Mouse (Mus musculus): ENCODE measurements around the gene Rpl19.
A peak's percentile ranks its signal among the peaks of the same experiment; 100 is the strongest.

The Rpl19 gene

DNA sequence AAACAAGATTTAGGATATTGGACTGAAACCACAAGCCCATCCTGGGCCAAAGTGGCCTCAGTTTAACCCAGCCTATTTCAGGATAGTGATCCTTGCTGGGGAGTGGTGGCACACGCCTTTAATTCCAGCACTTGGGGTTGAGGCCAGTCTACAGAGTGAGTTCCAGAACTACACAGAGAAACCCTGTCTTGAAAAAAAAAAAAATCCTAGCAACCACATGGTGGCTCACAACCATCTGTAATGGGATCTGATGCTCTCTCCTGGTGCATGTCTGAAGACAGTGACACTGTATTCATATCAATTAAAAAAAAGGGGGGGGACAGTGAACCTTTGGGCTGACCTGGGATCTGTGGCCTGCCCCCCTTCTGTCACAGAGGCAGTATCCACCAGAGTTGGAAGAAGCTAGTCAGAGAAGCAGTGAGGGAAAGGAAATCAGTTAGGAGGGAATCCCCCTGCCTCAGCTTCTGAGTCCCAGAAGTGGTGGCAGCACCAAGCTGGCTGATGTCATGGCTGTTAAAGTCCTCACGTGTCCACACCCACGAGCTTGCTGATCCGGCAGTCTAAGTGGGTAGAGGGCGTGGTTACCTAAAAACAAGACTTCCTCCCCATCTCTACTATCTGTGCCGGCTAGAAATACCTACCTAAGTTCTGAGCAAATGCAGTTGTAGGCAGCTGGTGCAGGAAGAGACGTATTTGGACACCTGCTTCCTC, 27.5 kb upstream of the Rpl19 start:
- peak; percentile 78 for DNase-seq (ENCODE audit: low read depth, low spot score)

DNA sequence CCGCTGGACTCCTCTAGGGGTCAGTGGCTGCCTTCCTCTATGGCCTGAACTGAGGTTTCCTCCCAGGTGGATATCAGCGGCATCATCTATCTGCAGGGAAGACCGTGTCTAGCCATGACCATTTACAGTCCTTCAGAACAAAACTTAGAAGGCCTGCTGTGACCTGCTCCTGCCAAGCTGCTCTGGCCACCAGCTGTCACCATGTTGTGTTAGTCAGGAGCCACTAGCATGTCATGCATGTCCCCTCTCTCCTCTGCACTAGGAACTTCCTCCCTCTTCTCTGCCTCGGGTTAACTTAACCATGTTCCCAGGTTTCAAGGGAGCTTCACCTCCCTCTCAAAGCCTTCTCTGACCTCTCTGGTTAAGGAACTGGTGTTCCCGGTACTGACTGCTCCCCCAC, 26.8 kb upstream of the Rpl19 start:
- DNase-seq (ENCODE audit: low read depth, low spot score) = no peak

GRCm38 (mm10) chr11:98000378-98001140, 26.0 kb upstream of the Rpl19 start:
- DNase-seq (ENCODE audit: low read depth, low spot score) = no peak

- DNase-seq (ENCODE audit: low read depth, low spot score) = no peak
These were observed 25.1 kb upstream of the Rpl19 start for GRCm38 (mm10) chr11:98001351-98001824.

DNA sequence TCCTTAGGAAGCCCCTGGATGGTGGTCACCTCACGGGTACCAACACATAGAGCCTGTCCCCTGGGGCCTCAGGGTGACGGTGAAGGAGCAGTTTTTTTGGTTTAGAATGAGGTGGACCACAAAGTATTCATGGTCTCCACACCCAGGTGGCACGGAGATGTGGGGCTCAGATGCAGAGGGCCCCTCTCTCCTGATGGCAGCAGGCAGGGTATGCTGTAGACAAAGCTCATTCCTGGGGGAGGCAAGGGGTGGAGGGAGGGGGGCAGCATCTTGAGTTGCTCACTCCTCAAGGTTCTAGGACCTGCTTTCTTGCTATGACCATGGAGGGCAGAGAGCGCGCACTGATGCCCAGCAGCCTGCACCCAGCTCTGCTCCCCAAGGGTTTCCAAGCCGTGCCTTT, 24.5 kb upstream of the Rpl19 start:
- DNase-seq (ENCODE audit: low read depth, low spot score) = no peak

GRCm38 (mm10) chr11:98002627-98003026, 23.9 kb upstream of the Rpl19 start:
- DNase-seq (ENCODE audit: low read depth, low spot score) = no peak

- no peak for DNase-seq (ENCODE audit: low read depth, low spot score)
These were observed 23.3 kb upstream of the Rpl19 start for GRCm38 (mm10) chr11:98003171-98003671.

DNA sequence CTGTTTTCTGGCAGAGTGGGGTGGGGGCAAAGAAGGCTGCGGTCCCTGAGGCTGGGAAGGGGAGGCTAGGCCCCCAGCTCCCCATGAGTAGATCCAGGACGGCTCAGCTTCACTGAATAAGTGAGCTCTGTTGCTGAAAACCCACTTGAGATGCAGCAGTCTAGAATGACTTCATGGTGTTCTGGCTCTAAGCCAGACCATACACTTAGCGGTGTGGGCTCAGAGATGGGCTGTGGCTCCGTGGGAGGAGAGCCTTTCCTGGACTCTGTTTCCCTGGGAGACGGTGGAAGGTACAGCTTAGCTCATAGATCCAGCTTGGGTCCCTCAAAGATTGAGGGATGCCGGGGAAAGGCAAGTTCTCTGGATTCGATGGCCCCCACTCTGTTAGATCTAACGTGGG, 22.3 kb upstream of the Rpl19 start:
- peak; percentile 83 for DNase-seq (ENCODE audit: low read depth, low spot score)

GRCm38 (mm10) chr11:98005076-98005475, 21.4 kb upstream of the Rpl19 start:
- no peak for DNase-seq (ENCODE audit: low read depth, low spot score)

GRCm38 (mm10) chr11:98005686-98006085, 20.8 kb upstream of the Rpl19 start:
- no peak for DNase-seq (ENCODE audit: low read depth, low spot score)

GRCm38 (mm10) chr11:98008087-98008486, 18.4 kb upstream of the Rpl19 start:
- DNase-seq (ENCODE audit: low read depth, low spot score) = no peak

GRCm38 (mm10) chr11:98011716-98012115, 14.8 kb upstream of the Rpl19 start:
- DNase-seq (ENCODE audit: low read depth, low spot score) = no peak

DNA sequence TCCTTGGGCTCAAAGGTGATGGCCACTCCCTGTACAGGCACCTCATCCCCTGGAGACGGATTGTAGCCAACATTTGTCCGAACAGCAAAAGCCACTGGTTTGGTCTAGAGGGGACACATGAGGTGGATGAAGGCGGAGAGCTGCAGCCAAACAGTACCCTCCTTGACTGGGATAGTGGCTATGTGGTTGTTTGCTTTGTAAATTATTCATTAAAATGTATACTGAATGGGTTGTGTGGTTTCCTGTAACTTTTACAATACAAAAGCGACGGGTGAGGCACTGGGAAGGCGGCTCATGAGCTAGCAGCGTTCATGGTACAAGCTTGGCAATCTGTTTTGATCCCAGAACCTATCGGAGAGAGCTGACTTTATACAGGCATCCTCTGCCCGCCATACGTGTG, 13.7 kb upstream of the Rpl19 start:
- no peak for DNase-seq (ENCODE audit: low read depth, low spot score)

- DNase-seq (ENCODE audit: low read depth, low spot score) = no peak
These were observed 10.3 kb upstream of the Rpl19 start for GRCm38 (mm10) chr11:98016177-98016576.

GRCm38 (mm10) chr11:98016824-98017223, 9.7 kb upstream of the Rpl19 start:
- no peak for DNase-seq (ENCODE audit: low read depth, low spot score)

GRCm38 (mm10) chr11:98018222-98018621, 8.3 kb upstream of the Rpl19 start:
- DNase-seq (ENCODE audit: low read depth, low spot score) = no peak

DNA sequence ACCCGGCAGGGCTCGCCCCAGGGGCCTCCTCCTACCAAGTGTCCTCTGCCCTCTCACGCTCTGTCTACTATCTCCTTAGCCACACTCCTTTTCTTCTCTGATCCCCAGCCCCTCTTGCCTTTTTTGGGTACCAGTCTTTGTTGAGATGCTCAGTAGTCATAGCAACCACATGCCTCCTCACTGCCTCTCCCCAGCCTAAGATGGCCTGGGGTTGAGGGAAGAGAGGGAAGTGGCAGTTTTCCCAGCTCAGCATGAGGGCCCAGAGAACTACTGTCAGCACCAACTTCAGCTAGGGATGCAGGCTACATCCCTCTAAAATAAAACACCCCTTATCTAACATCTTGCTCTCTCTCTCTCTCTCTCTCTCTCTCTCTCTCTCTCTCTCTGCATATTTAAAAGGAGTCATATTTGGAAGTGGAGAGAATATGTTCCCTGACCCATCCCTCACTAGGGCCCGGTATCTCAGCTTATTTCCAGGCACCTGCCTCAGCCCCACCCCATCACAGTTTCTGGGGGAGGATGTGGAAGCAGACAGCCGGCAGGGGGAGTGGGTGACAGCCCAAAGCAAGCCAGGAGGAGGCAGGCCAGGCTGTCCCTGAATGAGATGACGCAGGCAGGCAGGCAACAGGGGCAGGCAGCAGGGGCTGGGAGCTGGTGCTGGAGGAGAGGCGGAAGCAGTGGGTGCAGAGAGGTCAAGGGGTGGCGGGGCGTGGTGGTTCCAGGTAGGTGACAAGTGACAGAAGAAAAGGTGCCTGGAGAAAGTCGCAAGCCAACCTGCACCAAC, 7.5 kb upstream of the Rpl19 start:
- peak; percentile 92 for DNase-seq (ENCODE audit: low read depth, low spot score)

DNA sequence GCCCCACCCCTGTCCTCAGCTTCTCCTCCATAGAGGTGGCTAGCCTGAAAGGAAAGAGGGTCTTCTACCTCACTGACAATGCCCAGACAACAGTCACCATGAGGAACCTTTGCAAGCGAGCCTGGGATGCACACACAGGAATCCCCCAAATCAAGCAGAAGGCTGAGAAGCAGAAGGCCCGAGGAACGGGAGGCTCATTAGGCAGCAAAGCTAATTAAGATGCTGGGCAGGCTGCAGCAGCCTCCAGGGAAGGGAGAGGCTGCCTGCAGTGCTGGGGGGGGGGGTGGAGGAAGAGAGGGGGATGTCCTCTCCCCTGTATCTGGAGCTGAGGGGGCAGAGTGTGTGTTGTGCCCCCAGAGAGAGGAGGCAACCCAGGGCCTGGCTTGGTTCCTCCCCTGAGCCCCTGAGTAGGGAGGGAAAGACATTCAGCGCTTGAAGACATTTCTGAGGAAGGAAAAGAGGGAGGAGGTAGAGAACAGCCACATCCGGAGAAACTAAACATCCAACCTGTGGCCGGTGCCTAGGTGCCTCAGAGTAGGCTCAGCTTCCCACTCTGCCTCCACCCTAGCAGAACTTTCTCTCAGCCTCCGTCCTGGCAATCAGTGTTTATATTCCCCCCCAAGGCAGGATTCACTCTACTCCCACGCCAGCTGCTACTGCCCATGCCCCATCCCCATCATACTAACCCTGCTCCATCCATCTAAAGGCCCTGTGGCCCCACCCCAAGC, 6.5 kb upstream of the Rpl19 start:
- no peak for DNase-seq (ENCODE audit: low read depth, low spot score)

DNA sequence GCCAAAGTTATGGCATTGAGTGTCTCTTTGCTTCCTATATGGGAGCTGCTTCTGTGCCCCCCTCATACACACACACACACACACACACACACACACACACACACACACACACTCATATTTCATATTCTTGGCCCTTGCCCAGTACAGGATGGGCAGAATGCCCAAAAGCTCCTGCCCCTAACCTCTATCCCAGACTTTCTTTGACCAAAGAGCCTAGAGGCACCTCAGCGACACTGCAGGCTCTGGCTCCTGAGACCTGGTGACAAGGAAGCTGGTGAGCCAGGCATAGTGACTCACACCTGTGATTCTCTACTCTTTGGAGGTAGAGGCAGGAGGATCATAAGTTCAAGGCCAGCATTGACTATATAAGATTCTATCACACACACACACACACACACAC, 5.8 kb upstream of the Rpl19 start:
- no peak for DNase-seq (ENCODE audit: low read depth, low spot score)

DNA sequence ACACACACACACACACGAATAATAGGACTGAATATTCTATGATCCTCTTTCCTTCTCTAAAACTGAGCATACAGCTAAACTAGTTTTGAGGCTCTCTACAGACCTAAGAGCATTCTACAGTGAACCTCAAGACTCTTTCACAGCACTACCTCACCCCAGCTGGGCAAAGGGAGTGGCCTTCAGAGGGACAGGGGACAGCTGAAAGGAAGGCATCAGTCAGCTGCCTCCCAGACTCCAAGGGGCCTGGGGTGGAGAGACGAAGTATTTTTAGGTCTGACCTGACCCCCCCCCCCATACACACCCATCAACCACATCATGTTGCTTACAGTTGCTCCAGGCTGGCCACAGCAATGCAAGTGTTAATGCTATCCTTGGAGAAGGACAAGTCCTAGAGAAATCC, 5.4 kb upstream of the Rpl19 start:
- no peak for DNase-seq (ENCODE audit: low read depth, low spot score)

DNA sequence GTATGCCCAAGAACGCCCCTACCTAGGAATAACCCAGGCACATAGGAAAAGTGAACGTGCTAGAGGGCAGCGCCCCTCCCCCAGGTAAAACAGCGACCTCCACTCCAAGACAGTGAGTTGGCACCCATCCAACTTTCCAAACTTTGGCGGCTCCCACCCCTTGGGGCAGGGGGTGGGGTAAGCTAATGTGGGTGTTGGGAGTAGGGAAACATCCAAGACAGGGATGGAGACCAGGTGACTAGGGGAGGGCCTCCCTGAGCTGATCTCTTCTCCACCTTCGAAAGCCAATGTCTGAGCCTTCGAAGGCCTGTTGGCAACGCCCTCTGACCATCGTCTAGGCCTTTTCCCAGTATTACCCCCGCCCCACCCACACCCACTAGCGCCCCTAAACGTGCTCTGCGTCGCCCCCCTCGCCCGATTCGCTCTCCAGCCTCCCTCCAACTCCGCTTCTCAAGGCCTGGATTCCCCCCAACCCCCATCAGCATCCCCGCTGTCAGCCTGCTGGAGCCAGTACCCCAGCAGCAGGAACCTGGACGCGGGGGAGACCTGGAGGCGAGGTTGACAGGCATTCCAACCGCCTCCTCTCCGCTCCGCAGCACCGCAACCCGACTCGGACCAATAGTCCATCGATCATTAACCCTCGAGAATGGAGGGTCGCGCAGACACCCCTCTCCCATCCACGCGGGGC, 4.8 kb upstream of the Rpl19 start:
- DNase-seq (ENCODE audit: low read depth, low spot score) = no peak
